Mouse (Mus musculus) embryonic facial prominence, embryonic 10.5 days (tissue): ENCODE data around the gene Atraid. TPM values are rescaled to one million over a fixed set of nuclear protein-coding genes. Genes with fewer than 3 reads are reported as not detected.
A peak's percentile ranks its signal among the peaks of the same experiment; 100 is the strongest.
"Not testable (repeated sequence)": the region's sequence is repeated elsewhere in the genome, so short reads cannot be mapped to it uniquely, and the experiment has no call there.

ENCODE experiments used
- DNase-seq: peaks from one replicate; pipeline ENCODE4 v3.0.0-alpha.2; 2017; ENCODE audit warnings: low spot score
- H3K27ac ChIP-seq: fragments of 300-500 bp; sonication (generic); replicated peaks from 2 replicates; pipeline ENCODE4 v1.5.1; 2016; ENCODE audit warnings: mild to moderate bottlenecking
- H3K27me3 ChIP-seq: fragments of 300-500 bp; sonication (generic); replicated peaks from 2 replicates; pipeline ENCODE4 v1.6.1; 2016; ENCODE audit warnings: low read depth, mild to moderate bottlenecking; ENCODE audit not compliant: poor library complexity, severe bottlenecking
- H3K36me3 ChIP-seq: fragments of 300-500 bp; sonication (generic); replicated peaks from 2 replicates; pipeline ENCODE4 v1.6.1; 2016; ENCODE audit warnings: mild to moderate bottlenecking, moderate library complexity
- H3K4me1 ChIP-seq: fragments of 300-500 bp; sonication (generic); 2 replicates; pipeline ENCODE4 v1.6.1; 2016
- H3K4me3 ChIP-seq: fragments of 300-500 bp; sonication (generic); 2 replicates; pipeline ENCODE4 v1.5.1; 2016; ENCODE audit warnings: mild to moderate bottlenecking, moderate library complexity
- H3K9me3 ChIP-seq: fragments of 300-500 bp; sonication (generic); 2 replicates; pipeline ENCODE4 v1.6.1; 2016; ENCODE audit warnings: mild to moderate bottlenecking
- WGBS: fragments of 180-500 bp; shearing (Covaris S2); methylation state at CpG from one replicate; pipeline ENCODE4 v1.1.7; 2016; 5-methylcytosine and 5-hydroxymethylcytosine counted together
- polyA plus RNA-seq: library from polyadenylated mRNA; unstranded; fragments of >200 nt; fragmentation: Nextera tagmentation; extraction: Ambion mirVana; gene quantifications from 2 replicates; pipeline ENCODE4 v1.2.1, GENCODE M21; 2016

The Atraid gene
- polyA plus RNA-seq, 1 experiment from 2014 or later, result 60.2 TPM

DNA sequence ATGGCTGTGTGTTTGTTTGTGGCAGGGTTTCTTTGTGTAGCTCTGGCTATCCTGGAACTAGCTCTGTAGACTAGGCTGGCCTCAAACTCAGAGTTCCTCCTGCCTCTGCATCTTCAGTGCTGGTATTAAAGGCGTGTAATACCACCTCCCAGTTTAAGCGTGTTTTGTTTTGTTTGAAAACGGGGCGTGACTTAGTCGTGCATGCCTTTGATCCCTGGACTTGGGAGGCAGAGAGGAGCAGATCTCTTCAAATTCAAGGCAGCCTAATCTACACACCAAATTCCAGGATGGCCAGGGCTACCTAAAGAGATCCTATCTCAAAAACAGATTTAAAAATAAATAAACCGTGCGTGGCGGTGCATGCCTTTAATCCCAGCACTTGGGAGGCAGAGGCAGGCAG, 16.6 kb upstream of the Atraid start:
- no peaks in the 10 kb centered on the region for H3K9me3 ChIP-seq
- H3K4me1 ChIP-seq, result no peaks in the 10 kb centered on the region
- no peak for DNase-seq
- H3K36me3 ChIP-seq, result peaks cover 2% of the 10 kb centered on the region; the same call in 1 of the 2 replicates
- H3K27me3 ChIP-seq, result no peaks in the 10 kb centered on the region
- no peak overlapping the region for H3K4me3 ChIP-seq
- 87% methylated on average over 8 of the region's 8 CpGs for WGBS
- no peak overlapping the region for H3K27ac ChIP-seq

DNA sequence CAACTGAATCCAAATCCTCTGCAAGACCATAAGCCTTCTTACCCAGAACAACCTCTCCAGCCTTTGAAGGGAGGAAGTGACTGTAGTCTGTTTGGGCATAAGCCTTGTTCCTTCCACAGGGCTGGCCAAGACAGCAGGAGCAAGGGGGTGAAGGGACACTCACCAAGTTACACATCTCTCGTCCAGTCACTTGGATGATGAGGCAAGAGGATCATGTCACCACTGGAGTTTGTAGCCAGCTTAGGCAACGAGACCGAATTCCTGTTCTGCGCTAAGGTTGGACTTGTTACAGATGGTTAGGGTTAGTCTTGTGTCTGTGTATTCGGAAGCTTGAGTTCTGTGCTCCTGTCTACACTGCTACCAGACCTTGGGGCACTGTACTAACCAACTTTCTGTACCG, 13.4 kb upstream of the Atraid start:
- no peaks in the 10 kb centered on the region for H3K27me3 ChIP-seq
- no peak overlapping the region for H3K27ac ChIP-seq
- H3K4me3 ChIP-seq, result no peak overlapping the region
- H3K9me3 ChIP-seq, result no peaks in the 10 kb centered on the region
- H3K4me1 ChIP-seq, result no peaks in the 10 kb centered on the region
- no peak for DNase-seq
- 90% methylated on average over 6 of the region's 6 CpGs for WGBS
- H3K36me3 ChIP-seq, result peaks cover 30% of the 10 kb centered on the region

- H3K9me3 ChIP-seq, H3K27me3 ChIP-seq, H3K4me3 ChIP-seq, DNase-seq, H3K4me1 ChIP-seq, H3K27ac ChIP-seq: not testable (repeated sequence)
- 84% methylated on average over 11 of the region's 11 CpGs for WGBS
- peaks cover 48% of the 10 kb centered on the region for H3K36me3 ChIP-seq
These were observed 11.6 kb upstream of the Atraid start for GRCm38 (mm10) chr5:31036556-31036955.

DNA sequence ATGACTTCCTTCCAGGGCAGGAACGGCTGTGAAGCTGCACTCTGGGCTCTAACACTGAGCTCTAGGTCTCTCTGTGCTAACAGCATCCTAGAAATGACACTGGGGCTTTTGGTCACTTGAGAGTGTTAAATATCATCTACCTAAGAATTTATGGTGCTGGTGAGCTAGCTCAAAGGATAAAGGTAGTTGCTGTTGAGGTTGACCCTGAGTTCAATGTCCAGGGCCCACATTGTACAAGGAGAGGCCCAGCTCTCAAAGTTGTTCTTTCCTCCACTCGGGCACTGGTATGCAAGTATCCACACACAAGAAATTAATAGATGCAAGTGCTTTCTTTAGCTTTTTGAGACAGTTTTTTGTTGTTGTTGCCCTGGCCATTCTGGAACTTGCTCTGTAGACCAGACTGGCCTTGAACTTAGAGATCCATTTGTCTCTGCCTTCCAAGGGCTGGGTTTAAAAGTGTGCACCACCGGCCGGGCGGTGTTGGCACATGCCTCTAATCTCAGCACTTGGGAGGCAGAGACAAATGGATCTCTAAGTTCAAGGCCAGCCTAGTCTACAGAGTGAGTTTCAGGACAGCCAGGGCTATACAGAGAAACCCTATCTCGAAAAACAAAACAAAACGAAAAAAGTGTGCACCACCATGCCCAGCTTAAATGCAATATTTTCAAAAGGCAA, 9.8 kb upstream of the Atraid start:
- no peak for DNase-seq
- peaks cover 62% of the 10 kb centered on the region for H3K36me3 ChIP-seq
- no peaks in the 10 kb centered on the region for H3K27me3 ChIP-seq
- no peaks in the 10 kb centered on the region for H3K4me1 ChIP-seq
- no peak overlapping the region for H3K27ac ChIP-seq
- no peak overlapping the region for H3K4me3 ChIP-seq
- WGBS, result 90% methylated on average over 7 of the region's 7 CpGs
- H3K9me3 ChIP-seq, result no peaks in the 10 kb centered on the region

GRCm38 (mm10) chr5:31046416-31046815, 1.7 kb upstream of the Atraid start:
- peaks cover 17% of the 10 kb centered on the region for H3K36me3 ChIP-seq
- H3K4me1 ChIP-seq, result peaks cover 7% of the 10 kb centered on the region
- H3K27me3 ChIP-seq, result no peaks in the 10 kb centered on the region
- no peak overlapping the region for H3K27ac ChIP-seq
- no peaks in the 10 kb centered on the region for H3K9me3 ChIP-seq
- DNase-seq, result no peak
- WGBS, result 95% methylated on average over 6 of the region's 6 CpGs
- H3K4me3 ChIP-seq, result no peak overlapping the region

DNA sequence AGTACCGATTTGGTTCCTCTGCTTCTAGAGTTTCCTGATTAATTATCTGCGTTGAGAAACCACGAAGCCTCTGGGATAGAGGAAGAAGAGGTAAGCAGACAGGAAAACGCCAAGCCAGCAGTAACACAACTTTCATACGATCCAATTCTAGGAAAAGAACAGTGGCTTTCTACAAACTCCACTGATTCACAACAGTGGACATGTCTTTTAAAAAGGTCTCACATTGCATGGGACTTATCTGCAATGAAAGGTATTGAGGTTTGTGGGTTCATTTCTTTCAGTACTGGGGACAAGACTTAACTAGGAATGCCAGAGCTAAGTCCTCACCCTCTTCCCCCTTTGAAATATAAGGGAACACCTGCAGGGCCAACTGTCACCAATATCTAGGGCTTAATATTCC, 1.0 kb upstream of the Atraid start:
- Histone ChIP-seq H3K9me3 (no peaks in the 10 kb centered on the region), H3K27ac (no peak overlapping the region), H3K36me3 (peaks cover 10% of the 10 kb centered on the region), H3K27me3 (no peaks in the 10 kb centered on the region), H3K4me1 (peaks cover 7% of the 10 kb centered on the region), H3K4me3 (peak overlapping the region; percentile 68)
- 79% methylated on average over 5 of the region's 5 CpGs for WGBS
- no peak for DNase-seq

DNA sequence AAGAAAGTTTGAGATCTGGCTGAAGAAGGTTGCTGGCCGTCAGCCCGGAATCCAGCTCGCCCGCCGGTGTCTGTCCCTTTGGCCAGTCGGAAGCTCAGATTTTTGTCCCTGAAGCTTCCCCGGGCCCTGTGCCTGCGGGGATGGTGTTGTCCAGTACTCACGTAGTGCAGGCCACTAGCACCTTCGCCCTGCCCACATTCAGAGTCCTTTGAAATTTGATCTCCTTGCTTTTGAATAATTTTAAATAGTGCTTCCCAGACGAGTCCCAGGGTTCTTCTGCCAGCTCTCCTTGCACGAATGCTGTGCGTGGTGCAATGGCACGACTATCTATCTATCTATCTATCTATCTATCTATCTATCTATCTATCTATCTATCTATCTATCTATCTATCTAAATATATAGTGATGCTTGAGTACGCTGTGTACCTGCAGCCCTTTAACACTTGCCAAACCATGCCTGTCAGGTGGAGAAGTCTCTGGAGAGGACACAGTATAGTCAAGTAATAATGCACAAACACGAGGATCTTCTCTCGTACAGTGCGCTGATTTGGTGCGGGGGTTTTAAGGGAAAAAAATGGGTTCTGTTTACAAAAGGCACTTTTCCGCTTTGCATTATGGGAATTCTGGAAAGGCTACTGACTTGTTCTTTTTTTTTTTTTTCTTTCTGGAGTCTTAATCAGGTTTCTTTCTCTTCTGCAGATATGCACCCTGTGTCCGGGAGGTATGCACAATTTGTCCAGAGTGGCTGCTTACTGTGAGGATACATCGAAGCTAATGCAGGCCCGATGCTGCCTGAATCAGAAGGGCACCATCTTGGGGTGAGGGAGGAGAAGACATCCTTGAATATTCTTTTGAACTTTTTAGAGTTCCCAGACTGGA, 890 bp downstream of the Atraid start, which contains the start of gene Slc5a6:
TSS of gene Slc5a6 (minus strand) at position 162 of the 879 bp plus-strand sequence.
- Histone ChIP-seq H3K4me1 (peaks cover 10% of the 10 kb centered on the region), H3K27ac (peak within 1 kb of the TSS; percentile 92), H3K4me3 (peak within 1 kb of the TSS; percentile 68), H3K36me3 (no peaks in the 10 kb centered on the region; the same call in 1 of the 2 replicates), H3K27me3 (no peaks in the 10 kb centered on the region), H3K9me3 (no peaks in the 10 kb centered on the region)
- DNase-seq, result peak; percentile 66
- WGBS, result under 1% methylated on average over 23 of the region's 23 CpGs

DNA sequence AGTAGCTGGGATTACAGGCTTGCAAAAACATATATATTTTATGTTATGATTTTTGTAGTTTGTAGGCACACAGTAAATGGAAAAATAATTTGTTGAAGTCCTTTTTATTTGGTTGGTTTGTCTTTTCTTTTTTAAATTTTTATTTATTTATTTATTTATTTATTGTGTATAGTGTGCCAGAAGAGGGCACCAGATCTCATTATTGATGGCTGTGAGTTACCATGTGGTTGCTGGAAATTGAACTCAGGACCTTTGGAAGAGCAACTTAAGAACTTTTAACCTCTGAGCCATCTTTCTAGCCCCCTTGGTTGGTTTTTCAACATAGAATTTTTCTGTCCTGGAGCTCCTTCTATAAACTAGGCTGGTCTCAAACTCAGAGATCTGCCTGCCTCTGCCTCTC, 2.3 kb downstream of the Atraid start:
- H3K27ac ChIP-seq, result no peak overlapping the region
- peaks cover 22% of the 10 kb centered on the region for H3K4me1 ChIP-seq
- no peaks in the 10 kb centered on the region; the same call in 1 of the 2 replicates for H3K36me3 ChIP-seq
- no peaks in the 10 kb centered on the region for H3K9me3 ChIP-seq
- H3K4me3 ChIP-seq, result no peak overlapping the region
- no peak for DNase-seq
- no peaks in the 10 kb centered on the region for H3K27me3 ChIP-seq

DNA sequence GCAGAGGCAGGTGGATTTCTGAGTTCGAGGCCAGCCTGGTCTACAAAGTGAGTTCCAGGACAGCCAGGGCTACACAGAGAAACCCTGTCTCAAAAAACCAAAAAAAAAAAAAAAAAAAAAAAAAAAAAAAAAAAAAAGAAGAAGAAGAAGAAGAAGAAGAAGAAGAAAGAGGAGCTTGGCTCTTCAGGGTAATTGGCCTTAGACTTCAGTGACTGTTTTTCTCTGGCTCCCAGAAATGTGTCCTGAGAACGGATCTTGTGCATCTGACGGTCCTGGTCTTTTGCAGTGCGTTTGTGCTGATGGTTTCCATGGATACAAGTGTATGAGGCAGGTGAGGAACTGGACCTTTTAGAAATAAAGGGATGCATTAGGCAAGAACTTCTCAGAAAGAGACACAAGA, 5.6 kb downstream of the Atraid start:
- not testable (repeated sequence) for H3K27me3 ChIP-seq
- 57% methylated on average over 4 of the region's 4 CpGs for WGBS

DNA sequence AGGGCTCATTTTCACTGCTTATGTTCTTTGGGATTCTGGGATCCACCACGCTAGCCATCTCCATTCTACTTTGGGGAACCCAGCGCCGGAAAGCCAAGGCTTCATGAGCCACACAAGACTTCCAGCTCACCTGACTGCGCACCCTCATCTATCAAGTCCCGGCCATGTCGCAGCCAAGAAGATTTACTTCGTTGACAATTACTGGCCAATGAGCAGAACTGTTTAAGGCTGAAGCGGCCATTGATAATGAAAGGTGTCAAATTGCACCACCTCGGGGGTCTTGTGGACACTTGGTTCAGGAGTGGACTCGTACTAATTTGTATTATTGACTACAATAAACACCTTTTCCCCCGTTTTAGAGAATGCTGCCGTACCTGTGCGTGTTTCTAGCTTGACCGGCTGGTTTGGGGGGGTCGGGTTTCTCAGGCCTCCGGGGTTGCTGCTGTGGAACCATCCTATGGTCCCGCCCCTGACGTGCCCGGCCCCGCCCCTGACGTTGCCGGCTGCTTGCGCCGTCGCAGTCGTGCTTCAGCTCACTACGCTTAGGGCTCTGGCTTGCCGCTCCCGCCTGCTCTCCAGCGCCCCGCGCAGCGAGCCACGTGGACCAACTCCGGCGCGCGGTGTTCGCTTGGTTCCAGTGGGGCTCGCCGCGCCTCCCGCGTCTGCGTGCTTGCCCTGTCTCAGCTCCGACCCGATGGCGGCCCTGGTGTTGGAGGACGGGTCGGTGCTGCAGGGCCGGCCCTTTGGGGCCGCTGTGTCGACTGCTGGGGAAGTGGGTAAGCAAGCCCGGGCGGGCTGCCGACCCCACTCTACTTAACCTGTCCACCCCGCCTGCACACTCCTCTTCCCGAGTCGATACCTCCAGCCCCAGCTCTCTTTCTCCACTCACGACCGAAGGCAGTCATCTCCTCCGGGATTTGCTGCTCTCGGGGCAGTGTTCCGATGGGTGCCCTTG, 6.4 kb downstream of the Atraid start, which contains the start of gene Cad:
TSS of gene Cad (plus strand) at position 520 of the 955 bp plus-strand sequence.
- Histone ChIP-seq H3K36me3 (peaks cover 31% of the 10 kb centered on the region), H3K4me1 (peaks cover 29% of the 10 kb centered on the region), H3K9me3 (no peaks in the 10 kb centered on the region), H3K27me3 (no peaks in the 10 kb centered on the region), H3K27ac (peak within 1 kb of the TSS; percentile 94), H3K4me3 (peak within 1 kb of the TSS; percentile 76)
- under 1% methylated on average over 64 of the region's 64 CpGs for WGBS
- DNase-seq, result peak; percentile 97

More for the DNA sequence above, 5.6 kb downstream of the Atraid start:
- not testable (repeated sequence) for DNase-seq, H3K9me3 ChIP-seq
- Histone ChIP-seq H3K27ac (peak overlapping the region; percentile 94), H3K36me3 (peaks cover 23% of the 10 kb centered on the region), H3K4me1 (peaks cover 29% of the 10 kb centered on the region), H3K4me3 (peak overlapping the region; percentile 76)

- H3K4me1 ChIP-seq, result peaks cover 29% of the 10 kb centered on the region
- peak; percentile 21 for DNase-seq
- H3K27ac ChIP-seq, result peak overlapping the region; percentile 94
- 19% methylated on average over 19 of the region's 19 CpGs for WGBS
- H3K9me3 ChIP-seq, result no peaks in the 10 kb centered on the region
- peak overlapping the region; percentile 76 for H3K4me3 ChIP-seq
- H3K27me3 ChIP-seq, result no peaks in the 10 kb centered on the region
- peaks cover 40% of the 10 kb centered on the region for H3K36me3 ChIP-seq
These were observed 7.4 kb downstream of the Atraid start for GRCm38 (mm10) chr5:31055216-31056140.
